Mouse (Mus musculus): ENCODE measurements at regions not wholly inside any gene's neighbourhood (a gene's known extent, or its start where the extent isn't known, plus 50 kb on each side); places are given as distances from the start of the nearest gene placed in this dataset.

GRCm38 (mm10) chr12:9657793-9658192 lies 87.9 kb downstream of the Osr1 start:
- TF ChIP-seq USF1 (IDR thresholded peaks at IDR 0.05; ENCODE audit: low read depth) (no peak), POLR2A (IDR thresholded peaks at IDR 0.05; ENCODE audit: insufficient read length, low read depth) (no peak), TCF3 (IDR thresholded peaks at IDR 0.05; ENCODE audit: insufficient read length, low read depth) (no peak), E2F4 (IDR thresholded peaks at IDR 0.05; ENCODE audit: insufficient read depth) (no peak), MYOD1 (IDR thresholded peaks at IDR 0.05; ENCODE audit: control insufficient read depth in 1 of 3, insufficient read length in 2 of 3, low read depth in 2 of 3) (no peak)

Measured in myocyte (in vitro differentiated cells).